Mouse (Mus musculus) neutrophil, adult 65 days (primary cell): ENCODE data around the gene Tpx2. TPM values are rescaled to one million over a fixed set of nuclear protein-coding genes. Genes with fewer than 3 reads are reported as not detected.

Source experiments
- total RNA-seq: library from RNA; stranded (reverse); gene quantifications from 2 replicates; pipeline ENCODE4 v1.2.4, GENCODE M21; 2023

The Tpx2 gene
- 41.1 and 43.2 TPM in 2 replicates for total RNA-seq

DNA sequence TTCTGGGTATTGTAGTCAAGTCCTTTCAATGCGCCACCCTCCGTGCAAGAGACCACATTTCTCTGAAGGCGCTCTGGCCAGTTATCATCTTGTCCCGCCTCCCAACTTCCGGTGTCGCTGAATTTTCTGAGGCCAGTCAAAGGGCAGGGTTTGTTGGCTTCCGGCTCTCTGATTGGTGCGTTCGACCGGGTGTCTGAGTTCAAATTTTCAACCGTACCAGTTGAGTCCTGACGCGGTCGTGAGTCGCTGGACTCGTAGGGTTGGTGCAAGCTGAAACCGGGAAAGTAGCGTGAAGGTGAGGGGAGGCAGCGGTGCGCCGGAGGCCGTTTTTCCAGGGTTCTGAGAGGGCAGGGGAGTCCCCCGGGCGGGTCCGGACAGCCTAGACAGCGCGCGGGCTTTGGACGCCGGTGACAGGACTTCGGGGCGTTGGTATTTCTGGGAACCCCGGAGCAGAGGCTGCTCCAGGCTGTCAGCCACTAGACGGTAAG is at the start of gene Tpx2:
TSS of gene Tpx2 (plus strand) at position 150 of the 488 bp plus-strand sequence.

DNA sequence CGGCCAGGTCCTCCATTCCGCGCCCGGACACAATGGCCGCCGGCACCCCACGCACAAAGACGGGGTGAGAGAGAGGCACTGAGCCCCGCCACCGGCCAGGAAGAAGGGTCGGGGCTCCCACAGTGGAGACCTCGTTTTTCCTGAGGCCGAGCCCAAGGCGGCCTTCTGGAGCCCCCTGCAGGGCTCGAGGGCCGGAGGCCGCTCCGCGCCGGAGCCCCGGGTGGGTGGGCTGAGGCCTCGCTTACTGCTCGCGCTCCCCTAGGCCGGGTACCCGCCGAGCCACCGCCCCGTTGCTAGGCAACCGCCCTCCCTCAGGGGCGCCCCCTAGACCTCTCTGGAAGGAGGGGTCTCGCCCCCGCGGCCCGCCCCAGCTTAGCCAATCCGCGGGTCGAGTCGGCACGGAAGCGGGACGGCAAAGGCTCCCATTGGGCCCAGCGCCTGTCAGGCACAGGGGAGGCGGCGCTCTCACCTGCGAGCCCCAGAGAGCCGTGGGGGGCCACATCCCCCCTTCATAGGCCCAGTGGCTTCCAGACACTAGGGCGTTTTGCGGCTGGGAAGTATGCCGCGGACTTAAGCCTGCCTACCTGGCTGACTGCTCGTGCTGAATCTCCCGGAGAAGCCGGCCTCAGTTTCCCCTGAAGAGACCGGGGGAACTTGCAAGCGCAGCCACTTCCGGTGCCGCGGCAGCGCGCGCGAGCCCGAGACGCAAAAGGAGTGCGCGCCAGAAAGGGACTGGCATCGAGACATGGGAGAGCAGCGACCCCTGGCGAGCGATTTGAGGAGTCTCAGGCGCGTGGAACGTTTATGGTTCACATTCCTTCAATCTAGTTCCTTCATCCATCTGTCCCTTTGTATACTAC is 16.5 kb upstream of the Tpx2 start, which contains the start of gene Bcl2l1:
TSS of gene Bcl2l1 (minus strand) at position 710 of the 860 bp plus-strand sequence.

DNA sequence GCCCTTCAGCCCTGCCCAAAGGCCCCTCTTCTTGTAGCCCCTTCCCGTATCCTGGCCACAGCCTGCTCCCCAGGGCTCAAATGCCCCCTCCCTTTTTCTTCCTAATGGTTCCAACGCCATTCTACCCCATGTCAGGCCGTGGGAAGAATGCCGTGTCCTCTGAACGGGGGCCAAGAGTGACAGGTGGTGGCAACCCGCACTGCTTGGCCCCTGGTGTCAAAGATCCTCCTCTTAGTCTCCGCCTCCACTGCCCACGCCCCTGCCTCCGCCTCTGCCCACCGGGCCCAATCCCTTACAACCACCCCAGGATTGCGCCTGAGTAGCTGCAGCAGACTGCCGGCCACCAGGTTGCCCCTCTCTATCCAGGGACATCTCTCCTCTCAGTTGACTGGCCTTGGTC is 63.3 kb downstream of the Tpx2 start, which contains the start of gene Mylk2:
TSS of gene Mylk2 (plus strand) at position 322 of the 400 bp plus-strand sequence.

DNA sequence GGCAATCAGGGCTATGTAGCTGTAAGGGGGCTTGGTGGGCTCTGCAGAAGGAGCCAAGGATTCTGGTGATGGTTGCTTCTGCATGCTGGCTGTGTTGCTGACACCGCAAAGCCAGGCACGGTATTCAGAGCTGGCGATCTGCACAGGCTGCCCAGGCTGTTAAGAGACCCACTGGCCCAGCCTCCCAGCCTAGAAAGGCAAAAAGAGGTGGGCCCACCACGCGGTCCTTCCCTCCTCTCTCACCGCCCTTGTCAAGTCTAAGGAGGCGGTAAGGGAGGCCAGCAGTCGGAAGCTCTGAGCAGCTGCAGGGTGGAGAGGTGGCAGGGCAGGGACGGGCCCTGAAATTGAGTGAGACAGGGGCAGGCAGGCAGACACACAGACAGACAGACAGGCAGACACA is 85.3 kb downstream of the Tpx2 start, which contains the start of gene Foxs1:
TSS of gene Foxs1 (minus strand) at position 161 of the 400 bp plus-strand sequence.

Other genes starting within 250 kb of the Tpx2 start
- gene Defb45, start 248.6 kb upstream of the Tpx2 start, total RNA-seq: not detected in 2 replicates
- gene Defb36, start 243.6 kb upstream of the Tpx2 start, total RNA-seq: not detected in 2 replicates
- not detected in 2 replicates for gene Defb25, start 224.9 kb upstream of the Tpx2 start, total RNA-seq
- 6.2 and 7.2 TPM in 2 replicates for gene Rem1, start 221.0 kb upstream of the Tpx2 start, total RNA-seq
- gene H13, start 178.5 kb upstream of the Tpx2 start, total RNA-seq: 141 and 159 TPM in 2 replicates
- gene Mcts2, start 160.9 kb upstream of the Tpx2 start, total RNA-seq: 17.7 and 36.2 TPM in 2 replicates
- gene Id1, start 111.7 kb upstream of the Tpx2 start, total RNA-seq: 33.0 and 36.5 TPM in 2 replicates
- gene Cox4i2, start 93.8 kb upstream of the Tpx2 start, total RNA-seq: not detected in 2 replicates
- 25.4 and 35.7 TPM in 2 replicates for gene Bcl2l1, start 16.2 kb upstream of the Tpx2 start, total RNA-seq
- not detected in 2 replicates for gene Mylk2, start 63.4 kb downstream of the Tpx2 start, total RNA-seq
- not detected in 2 replicates for gene Foxs1, start 85.2 kb downstream of the Tpx2 start, total RNA-seq
- not detected in 2 replicates for gene Dusp15, start 103.7 kb downstream of the Tpx2 start, total RNA-seq
- gene Ttll9, start 114.5 kb downstream of the Tpx2 start, total RNA-seq: not detected in 2 replicates
- gene Pdrg1, start 167.5 kb downstream of the Tpx2 start, total RNA-seq: 12.4 and 12.8 TPM in 2 replicates
- gene Xkr7, start 183.9 kb downstream of the Tpx2 start, total RNA-seq: not detected in 2 replicates
- 1.1 and 1.7 TPM in 2 replicates for gene Ccm2l, start 218.0 kb downstream of the Tpx2 start, total RNA-seq